9 mouse cellular contexts compared by ENCODE assay signal in genomic region chr6:148467924-148468389, GRCm38 (mm10). TPM values are rescaled to one million over a fixed set of nuclear protein-coding genes. Genes with fewer than 3 reads are reported as not detected.
DNase-seq lines count a peak whose midpoint lies in the region; ATAC-seq lines count a peak whose summit lies in the region.
"Had no signal": no experiment of that assay in that cellular context is flagged by ENCODE, and none has a peak within 500 bp of the region (broad histone marks: within the 10 kb centered on the region; RNA-seq: fewer than 3 reads in every experiment).

No protein-coding gene starts in this region.

- no peak overlapping the region for H3K4me3 ChIP-seq in kidney, embryonic 14.5 days (ENCODE audit: low read length)
- H3K4me3 ChIP-seq in embryonic facial prominence, embryonic 10.5 days: no peak overlapping the region
- no peak overlapping the region for H3K4me3 ChIP-seq in heart, embryonic 12.5 days
- H3K4me3 ChIP-seq in forebrain, embryonic 16.5 days (replicated peaks; ENCODE audit: low read length): no peak overlapping the region
- H3K4me3 ChIP-seq: left cerebral cortex, adult 2 months had no signal

- ATAC-seq in kidney, embryonic 14.5 days (ENCODE audit: low FRiP score, low TSS enrichment): no peak
- ATAC-seq in heart, embryonic 12.5 days (ENCODE audit: insufficient number of reproducible peaks, low FRiP score): peak; percentile 48; the same call in 1 of the 2 replicates
- no peak for ATAC-seq in forebrain, embryonic 16.5 days

- no peak overlapping the region for H3K9ac ChIP-seq in kidney, embryonic 14.5 days (ENCODE audit: low read depth, low read length)
- no peak overlapping the region for H3K9ac ChIP-seq in heart, embryonic 12.5 days
- no peak overlapping the region for H3K9ac ChIP-seq in forebrain, embryonic 16.5 days (replicated peaks; ENCODE audit: low read depth, low read length)

- H3K27ac ChIP-seq in kidney, embryonic 14.5 days (ENCODE audit: low read depth, low read length): no peak overlapping the region
- H3K27ac ChIP-seq in embryonic facial prominence, embryonic 10.5 days (replicated peaks): 0 out of 2 replicates have a peak overlapping the region, but pooled peaks have one; percentile 37
- H3K27ac ChIP-seq in heart, embryonic 12.5 days (ENCODE audit: poor library complexity, severe bottlenecking): peak overlapping the region; percentile 10
- no peak overlapping the region for H3K27ac ChIP-seq in forebrain, embryonic 16.5 days (ENCODE audit: low read length)
- H3K27ac ChIP-seq: left cerebral cortex, adult 2 months had no signal

- peak; percentile 2 for DNase-seq in kidney, adult 11 months
- no peak for DNase-seq in embryonic facial prominence, embryonic 10.5 days (ENCODE audit: low spot score)
- DNase-seq in lung, postnatal 14 days: peak; percentile 60
- no peak for DNase-seq in spleen, postnatal 10 days (ENCODE audit: low spot score in 2 of 2)
- no peak for DNase-seq in layer of hippocampus, adult 18-20 months (ENCODE audit: low spot score in 2 of 2)

- H3K27me3 ChIP-seq in kidney, embryonic 14.5 days (ENCODE audit: control insufficient read depth, insufficient read depth, low read length): no peaks in the 10 kb centered on the region
- H3K27me3 ChIP-seq in embryonic facial prominence, embryonic 10.5 days (replicated peaks; ENCODE audit: low read depth, poor library complexity, severe bottlenecking): no peaks in the 10 kb centered on the region
- H3K27me3 ChIP-seq in heart, embryonic 12.5 days (replicated peaks): no peaks in the 10 kb centered on the region
- no peaks in the 10 kb centered on the region for H3K27me3 ChIP-seq in forebrain, embryonic 16.5 days (replicated peaks; ENCODE audit: control insufficient read depth, insufficient read depth, low read length)

- no peak overlapping the region for H3K4me2 ChIP-seq in kidney, embryonic 14.5 days (replicated peaks; ENCODE audit: low read depth, low read length)
- no peak overlapping the region for H3K4me2 ChIP-seq in heart, embryonic 12.5 days
- no peak overlapping the region for H3K4me2 ChIP-seq in forebrain, embryonic 16.5 days (ENCODE audit: low read length)

- H3K9me3 ChIP-seq in kidney, embryonic 14.5 days (ENCODE audit: control insufficient read depth, low read length): no peaks in the 10 kb centered on the region
- H3K9me3 ChIP-seq in embryonic facial prominence, embryonic 10.5 days: no peaks in the 10 kb centered on the region
- H3K9me3 ChIP-seq in heart, embryonic 12.5 days (replicated peaks): 0 out of 2 replicates have a peak, but pooled peaks cover 3% of the 10 kb centered on the region
- no peaks in the 10 kb centered on the region for H3K9me3 ChIP-seq in forebrain, embryonic 16.5 days (ENCODE audit: control insufficient read depth, low read length)

- no peaks in the 10 kb centered on the region for H3K4me1 ChIP-seq in kidney, embryonic 14.5 days (ENCODE audit: control insufficient read depth, insufficient read depth, low read length)
- H3K4me1 ChIP-seq in embryonic facial prominence, embryonic 10.5 days: peaks cover 16% of the 10 kb centered on the region
- H3K4me1 ChIP-seq in heart, embryonic 12.5 days (replicated peaks): peaks cover 13% of the 10 kb centered on the region
- H3K4me1 ChIP-seq in forebrain, embryonic 16.5 days (replicated peaks; ENCODE audit: control insufficient read depth, insufficient read depth, low read length): no peaks in the 10 kb centered on the region

- 53% methylated on average over 2 of the region's 2 CpGs for WGBS in kidney, embryonic 14.5 days
- WGBS in embryonic facial prominence, embryonic 10.5 days: 53% methylated on average over 2 of the region's 2 CpGs
- 33% methylated on average over 2 of the region's 2 CpGs for WGBS in heart, embryonic 12.5 days
- WGBS in forebrain, embryonic 16.5 days: 71% methylated on average over 2 of the region's 2 CpGs

- H3K36me3 ChIP-seq in kidney, embryonic 14.5 days (ENCODE audit: control insufficient read depth, insufficient read depth, low read length): no peaks in the 10 kb centered on the region
- H3K36me3 ChIP-seq in embryonic facial prominence, embryonic 10.5 days (replicated peaks): no peaks in the 10 kb centered on the region
- H3K36me3 ChIP-seq in heart, embryonic 12.5 days: no peaks in the 10 kb centered on the region
- no peaks in the 10 kb centered on the region for H3K36me3 ChIP-seq in forebrain, embryonic 16.5 days (ENCODE audit: control insufficient read depth, insufficient read depth)

RNA-seq across cellular contexts. Expression of gene Tmtc1, which starts 23.8 kb away (rescaled TPM):
- 1.4 and 2.5 TPM in 2 replicates for polyA plus RNA-seq in kidney, embryonic 14.5 days (2014; fragmentation: Nextera tagmentation; extraction: Ambion mirVana)
- 0.57 and 0.76 TPM in 2 replicates for polyA plus RNA-seq in embryonic facial prominence, embryonic 10.5 days (2016; fragmentation: Nextera tagmentation; extraction: Ambion mirVana)
- polyA plus RNA-seq in heart, embryonic 12.5 days (2016; fragmentation: Nextera tagmentation; extraction: Ambion mirVana): 3.4 and 3.8 TPM in 2 replicates
- total RNA-seq in layer of hippocampus, adult 18-20 months (2021): 10 to 100 TPM; 35.6 to 38.5 TPM
- 3.9 and 4.0 TPM in 2 replicates for polyA plus RNA-seq in forebrain, embryonic 16.5 days (2015; fragmentation: Nextera tagmentation; extraction: Ambion mirVana)

Comparison
In these comparisons a context has a peak if more than half of its experiments do, and no peak if none do; other contexts are left out.
1. DNase-seq: peak in kidney, adult 11 months (single experiment) and lung, postnatal 14 days (single experiment); none in embryonic facial prominence, embryonic 10.5 days (single experiment), spleen, postnatal 10 days (0 of 2) and layer of hippocampus, adult 18-20 months (0 of 2).
2. H3K27ac ChIP-seq: peak in embryonic facial prominence, embryonic 10.5 days (single experiment) and heart, embryonic 12.5 days (single experiment); none in kidney, embryonic 14.5 days (single experiment) and forebrain, embryonic 16.5 days (single experiment).